Mouse (Mus musculus): ENCODE measurements around the gene Shmt2. TPM values are rescaled to one million over a fixed set of nuclear protein-coding genes. Genes with fewer than 3 reads are reported as not detected.

Gene Shmt2
- polyA plus RNA-seq, 1 experiment = 171 TPM

DNA sequence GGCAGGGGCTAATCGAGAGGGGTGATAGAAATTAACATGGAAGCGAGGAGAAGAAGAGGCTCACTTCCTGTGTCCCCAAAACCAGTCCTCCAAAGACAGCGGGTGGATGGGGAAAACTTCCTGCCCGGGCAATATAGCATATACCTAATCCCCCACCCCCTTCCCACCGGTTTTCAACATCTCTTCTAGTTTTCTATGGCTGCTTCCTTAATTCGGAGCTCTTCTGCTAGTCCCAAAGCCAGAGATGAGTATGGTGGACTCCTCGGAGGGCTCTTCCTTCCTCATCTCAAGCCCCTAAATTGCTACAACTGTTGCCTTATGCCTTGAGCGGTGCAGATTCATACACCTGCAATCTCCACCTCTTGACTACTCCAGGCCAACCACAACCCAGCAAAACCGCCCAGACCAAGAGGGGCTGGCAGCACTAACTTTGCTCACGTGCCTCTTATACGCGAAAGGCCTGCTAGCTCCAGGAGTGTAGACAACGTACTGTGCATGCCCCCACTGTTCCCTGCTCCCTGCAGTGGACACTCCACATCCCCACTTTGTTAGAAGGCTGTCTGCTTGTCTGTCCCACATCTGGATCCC is 8.0 kb downstream of the Shmt2 start:
- no peak for DNase-seq
- H3K27ac ChIP-seq (ENCODE audit: control insufficient read depth, insufficient read depth, low read length) = no peak overlapping the region
- TF ChIP-seq CTCF (IDR thresholded peaks at IDR 0.05; ENCODE audit: borderline replicate concordance, control insufficient read depth, extremely low read depth, insufficient read depth, low read length, poor library complexity) (no peak), POLR2A (IDR thresholded peaks at IDR 0.05; ENCODE audit: control insufficient read depth, extremely low read depth, insufficient read depth, low read length, poor library complexity) (no peak)
- peaks cover 5% of the 10 kb centered on the region; the same call in 1 of the 2 replicates for H3K27me3 ChIP-seq (ENCODE audit: control insufficient read depth, insufficient read depth, low read length)
- WGBS = 9% methylated on average over 13 of the region's 13 CpGs
- peaks cover 36% of the 10 kb centered on the region for H3K4me1 ChIP-seq (replicated peaks; ENCODE audit: control insufficient read depth, insufficient read depth, low read length)
- no peaks in the 10 kb centered on the region for H3K36me3 ChIP-seq (ENCODE audit: control insufficient read depth, insufficient read depth, low read length)
- H3K4me3 ChIP-seq (ENCODE audit: control insufficient read depth, insufficient read depth, low read length) = no peak overlapping the region

DNA sequence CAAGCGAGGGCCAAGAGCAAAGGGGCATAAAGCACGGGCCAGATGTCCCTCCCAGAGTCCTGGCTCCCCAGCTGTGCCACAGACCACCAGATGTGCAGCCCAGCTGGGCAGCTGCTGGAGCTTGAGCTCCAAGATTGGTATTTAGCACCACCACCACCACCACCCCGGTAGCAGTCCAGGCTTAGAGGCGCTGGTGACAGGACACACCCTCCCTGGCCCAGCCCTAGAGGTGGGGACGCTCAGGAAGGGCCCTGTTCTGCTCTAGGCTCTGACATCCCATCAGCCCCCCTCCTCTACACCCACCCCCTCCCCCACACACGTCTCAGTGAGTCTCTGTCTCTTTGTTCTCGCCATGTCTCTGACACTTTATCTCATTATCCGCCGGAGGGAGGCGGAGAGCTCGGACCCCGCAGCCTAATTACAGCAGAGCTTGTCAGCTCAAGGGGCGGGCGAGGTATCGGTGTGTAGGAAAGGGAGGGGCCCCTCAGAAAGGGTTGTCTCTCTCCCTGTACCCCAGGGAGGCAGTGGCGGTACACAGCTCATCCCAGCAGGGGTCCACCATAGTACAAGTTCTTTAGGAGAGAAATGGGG is 8.6 kb downstream of the Shmt2 start:
- H3K27me3 ChIP-seq (ENCODE audit: control insufficient read depth, insufficient read depth, low read length) = peaks cover 5% of the 10 kb centered on the region; the same call in 1 of the 2 replicates
- peaks cover 38% of the 10 kb centered on the region for H3K4me1 ChIP-seq (replicated peaks; ENCODE audit: control insufficient read depth, insufficient read depth, low read length)
- no peak overlapping the region for H3K4me3 ChIP-seq (ENCODE audit: control insufficient read depth, insufficient read depth, low read length)

DNA sequence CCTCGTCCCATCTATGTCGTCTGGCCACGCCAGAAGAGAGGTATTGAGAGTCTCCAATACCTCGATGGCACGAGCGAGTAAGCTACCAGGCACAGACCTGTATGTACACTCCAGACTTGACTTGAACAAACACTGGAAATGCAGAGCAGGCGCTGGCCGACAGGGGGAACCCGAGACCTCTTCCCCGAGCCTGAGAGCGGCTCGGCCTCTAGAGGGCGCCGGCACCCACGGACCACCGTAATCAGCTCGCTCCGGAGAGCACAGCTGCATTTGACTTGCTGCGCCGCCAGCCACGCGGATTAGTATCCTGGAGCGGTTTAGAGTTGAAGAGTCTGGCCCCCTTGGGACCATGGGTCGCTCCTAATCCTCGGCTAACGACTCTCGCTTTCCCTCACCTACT is 9.4 kb downstream of the Shmt2 start:
- peaks cover 38% of the 10 kb centered on the region for H3K4me1 ChIP-seq (replicated peaks; ENCODE audit: control insufficient read depth, insufficient read depth, low read length)
- TF ChIP-seq POLR2A (IDR thresholded peaks at IDR 0.05; ENCODE audit: control insufficient read depth, extremely low read depth, insufficient read depth, low read length, poor library complexity) = no peak
- TF ChIP-seq CTCF (IDR thresholded peaks at IDR 0.05; ENCODE audit: borderline replicate concordance, control insufficient read depth, extremely low read depth, insufficient read depth, low read length, poor library complexity) = peak; percentile 100
- DNase-seq = peak; percentile 94
- no peaks in the 10 kb centered on the region for H3K36me3 ChIP-seq (ENCODE audit: control insufficient read depth, insufficient read depth, low read length)
- WGBS = under 1% methylated on average over 27 of the region's 27 CpGs
- H3K27ac ChIP-seq (ENCODE audit: control insufficient read depth, insufficient read depth, low read length) = no peak overlapping the region
- no peak overlapping the region for H3K4me3 ChIP-seq (ENCODE audit: control insufficient read depth, insufficient read depth, low read length)
- peaks cover 5% of the 10 kb centered on the region; the same call in 1 of the 2 replicates for H3K27me3 ChIP-seq (ENCODE audit: control insufficient read depth, insufficient read depth, low read length)

More for the DNA sequence above, 8.6 kb downstream of the Shmt2 start:
- WGBS = 3% methylated on average over 16 of the region's 16 CpGs
- TF ChIP-seq POLR2A (IDR thresholded peaks at IDR 0.05; ENCODE audit: control insufficient read depth, extremely low read depth, insufficient read depth, low read length, poor library complexity) = no peak
- TF ChIP-seq CTCF (IDR thresholded peaks at IDR 0.05; ENCODE audit: borderline replicate concordance, control insufficient read depth, extremely low read depth, insufficient read depth, low read length, poor library complexity) = no peak
- DNase-seq = no peak
- Histone ChIP-seq H3K27ac (ENCODE audit: control insufficient read depth, insufficient read depth, low read length) (no peak overlapping the region), H3K36me3 (ENCODE audit: control insufficient read depth, insufficient read depth, low read length) (no peaks in the 10 kb centered on the region)

DNA sequence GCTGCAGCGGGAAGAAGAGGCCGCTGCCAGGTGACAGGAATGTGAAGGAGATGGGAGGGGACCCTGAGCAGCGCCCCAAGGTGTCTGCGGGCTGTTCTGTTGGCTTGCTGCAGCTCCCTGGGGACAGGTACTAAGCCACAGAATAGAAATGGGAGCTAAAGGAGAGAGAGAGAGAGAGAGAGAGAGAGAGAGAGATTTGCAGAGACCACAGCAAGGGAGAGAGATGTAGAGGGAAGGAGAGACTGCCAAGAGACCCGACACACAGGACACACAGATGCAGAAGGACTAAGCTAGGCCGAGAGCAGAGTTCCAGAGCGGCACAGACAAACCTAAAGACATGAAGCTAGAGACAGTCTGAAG is 10.0 kb downstream of the Shmt2 start:
- DNase-seq = no peak
- no peaks in the 10 kb centered on the region for H3K36me3 ChIP-seq (ENCODE audit: control insufficient read depth, insufficient read depth, low read length)
- TF ChIP-seq POLR2A (IDR thresholded peaks at IDR 0.05; ENCODE audit: control insufficient read depth, extremely low read depth, insufficient read depth, low read length, poor library complexity) (no peak), CTCF (IDR thresholded peaks at IDR 0.05; ENCODE audit: borderline replicate concordance, control insufficient read depth, extremely low read depth, insufficient read depth, low read length, poor library complexity) (no peak)
- H3K4me3 ChIP-seq (ENCODE audit: control insufficient read depth, insufficient read depth, low read length) = peak overlapping the region; percentile 44; the same call in 1 of the 2 replicates
- H3K27ac ChIP-seq (ENCODE audit: control insufficient read depth, insufficient read depth, low read length) = no peak overlapping the region
- H3K27me3 ChIP-seq (ENCODE audit: control insufficient read depth, insufficient read depth, low read length) = peaks cover 5% of the 10 kb centered on the region; the same call in 1 of the 2 replicates
- WGBS = 8% methylated on average over 7 of the region's 7 CpGs
- H3K4me1 ChIP-seq (replicated peaks; ENCODE audit: control insufficient read depth, insufficient read depth, low read length) = peaks cover 38% of the 10 kb centered on the region

DNA sequence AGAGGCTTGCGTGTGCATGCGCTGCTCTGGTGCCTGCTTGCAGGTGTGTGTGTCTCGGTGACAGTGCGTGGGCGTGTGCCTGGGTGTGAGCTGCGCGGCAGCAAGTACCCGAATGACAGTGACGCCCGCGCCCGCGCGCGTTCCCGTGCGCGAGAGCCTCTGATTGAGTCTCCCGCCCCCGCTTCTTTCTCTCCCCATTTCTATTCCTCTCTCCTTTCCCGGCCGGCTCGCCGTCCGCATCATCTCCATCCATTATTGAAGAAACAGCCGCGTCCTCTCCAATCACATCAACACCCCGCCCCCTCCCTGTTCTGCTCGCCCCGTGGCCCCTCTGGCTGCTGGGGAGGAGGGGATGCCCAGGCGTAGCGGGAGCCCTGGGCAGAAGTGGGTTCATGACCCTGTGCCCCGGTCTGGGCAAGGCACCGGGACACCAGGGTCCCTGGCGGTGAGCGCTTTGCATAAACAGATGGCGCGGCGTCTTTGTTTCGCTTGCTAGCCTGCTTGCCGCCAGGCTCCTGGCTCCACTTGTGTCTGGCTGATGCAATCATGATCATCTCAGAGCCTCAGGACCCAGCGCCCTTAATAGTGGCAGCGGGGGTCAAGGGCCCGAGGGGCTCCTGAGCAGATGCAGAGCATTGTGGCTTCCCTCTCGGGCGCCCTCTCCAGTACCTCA is 10.5 kb downstream of the Shmt2 start:
- H3K27ac ChIP-seq (ENCODE audit: control insufficient read depth, insufficient read depth, low read length) = no peak overlapping the region
- WGBS = 0% methylated on average over 46 of the region's 46 CpGs
- DNase-seq = peak; percentile 65
- peak overlapping the region; percentile 44 for H3K4me3 ChIP-seq (ENCODE audit: control insufficient read depth, insufficient read depth, low read length)
- peaks cover 38% of the 10 kb centered on the region for H3K4me1 ChIP-seq (replicated peaks; ENCODE audit: control insufficient read depth, insufficient read depth, low read length)
- no peak for TF ChIP-seq CTCF (IDR thresholded peaks at IDR 0.05; ENCODE audit: borderline replicate concordance, control insufficient read depth, extremely low read depth, insufficient read depth, low read length, poor library complexity)
- no peak for TF ChIP-seq POLR2A (IDR thresholded peaks at IDR 0.05; ENCODE audit: control insufficient read depth, extremely low read depth, insufficient read depth, low read length, poor library complexity)
- peaks cover 5% of the 10 kb centered on the region; the same call in 1 of the 2 replicates for H3K27me3 ChIP-seq (ENCODE audit: control insufficient read depth, insufficient read depth, low read length)
- no peaks in the 10 kb centered on the region for H3K36me3 ChIP-seq (ENCODE audit: control insufficient read depth, insufficient read depth, low read length)

DNA sequence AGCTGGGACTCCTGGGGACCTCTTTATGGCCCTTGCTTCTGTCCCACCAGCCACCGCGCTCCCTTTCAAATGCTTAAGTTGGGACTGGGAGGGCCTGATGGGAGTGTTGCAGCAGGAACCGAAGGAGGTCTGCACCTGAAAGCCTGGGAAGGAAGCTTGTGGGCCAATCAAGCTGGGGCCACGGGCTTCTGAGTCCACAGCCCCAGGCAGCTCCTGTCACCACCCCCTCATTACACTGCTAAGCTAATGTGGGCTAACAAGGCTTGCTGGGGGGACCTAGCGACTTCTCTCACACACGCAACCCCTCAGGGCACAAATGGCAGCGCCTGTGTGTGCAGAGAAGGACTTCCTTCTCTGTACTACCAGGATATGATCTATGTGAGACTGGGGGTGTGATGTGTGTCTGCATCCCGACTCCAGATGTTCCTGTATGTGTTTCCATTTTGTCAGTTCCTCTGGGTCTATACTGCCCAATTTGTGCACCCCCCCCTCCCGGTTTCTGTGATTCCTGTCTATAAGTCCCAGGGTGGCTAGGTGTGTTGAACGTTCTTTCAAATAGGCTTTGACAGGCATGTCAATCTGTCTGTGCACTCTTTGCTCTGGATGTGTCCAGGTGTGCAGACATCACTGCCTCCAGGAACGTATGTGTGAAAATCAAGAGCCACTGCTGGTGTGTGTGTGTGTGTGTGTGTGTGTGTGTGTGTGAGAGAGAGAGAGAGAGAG is 11.2 kb downstream of the Shmt2 start:
- H3K36me3 ChIP-seq (ENCODE audit: control insufficient read depth, insufficient read depth, low read length) = no peaks in the 10 kb centered on the region
- H3K27ac ChIP-seq (ENCODE audit: control insufficient read depth, insufficient read depth, low read length) = no peak overlapping the region
- TF ChIP-seq CTCF (IDR thresholded peaks at IDR 0.05; ENCODE audit: borderline replicate concordance, control insufficient read depth, extremely low read depth, insufficient read depth, low read length, poor library complexity) (no peak), POLR2A (IDR thresholded peaks at IDR 0.05; ENCODE audit: control insufficient read depth, extremely low read depth, insufficient read depth, low read length, poor library complexity) (no peak)
- H3K27me3 ChIP-seq (ENCODE audit: control insufficient read depth, insufficient read depth, low read length) = peaks cover 5% of the 10 kb centered on the region; the same call in 1 of the 2 replicates
- no peak for DNase-seq
- H3K4me3 ChIP-seq (ENCODE audit: control insufficient read depth, insufficient read depth, low read length) = peak overlapping the region; percentile 44; the same call in 1 of the 2 replicates
- H3K4me1 ChIP-seq (replicated peaks; ENCODE audit: control insufficient read depth, insufficient read depth, low read length) = peaks cover 38% of the 10 kb centered on the region
- 21% methylated on average over 11 of the region's 11 CpGs for WGBS
